Mouse (Mus musculus): ENCODE measurements around the gene Uri1. TPM values are rescaled to one million over a fixed set of nuclear protein-coding genes. Genes with fewer than 3 reads are reported as not detected.

The Uri1 gene
- polyA plus RNA-seq, 1 experiment: 13.4 TPM

GRCm38 (mm10) chr7:38012811-38013210 lies 10.5 kb downstream of the Uri1 start:
- Histone ChIP-seq H3K79me2 (ENCODE audit: control insufficient read depth, insufficient read depth) (peaks cover 50% of the 10 kb centered on the region), H3K4me2 (ENCODE audit: low read depth) (no peak overlapping the region), H3K36me3 (ENCODE audit: control insufficient read depth, insufficient read depth) (no peaks in the 10 kb centered on the region), H3K4me3 (no peak overlapping the region), H3K27me3 (ENCODE audit: control insufficient read depth, insufficient read depth, insufficient read length) (no peaks in the 10 kb centered on the region), H3ac (ENCODE audit: control insufficient read depth, insufficient read length) (no peak overlapping the region)
- TF ChIP-seq MAX (IDR thresholded peaks at IDR 0.05; ENCODE audit: low read depth) (no peak), MYOD1 (IDR thresholded peaks at IDR 0.05; ENCODE audit: control insufficient read depth in 1 of 3, insufficient read length in 2 of 3, low read depth in 2 of 3) (no peak), TCF3 (IDR thresholded peaks at IDR 0.05; ENCODE audit: insufficient read length, low read depth) (no peak), POLR2A (IDR thresholded peaks at IDR 0.05; ENCODE audit: insufficient read length, low read depth) (no peak)

DNA sequence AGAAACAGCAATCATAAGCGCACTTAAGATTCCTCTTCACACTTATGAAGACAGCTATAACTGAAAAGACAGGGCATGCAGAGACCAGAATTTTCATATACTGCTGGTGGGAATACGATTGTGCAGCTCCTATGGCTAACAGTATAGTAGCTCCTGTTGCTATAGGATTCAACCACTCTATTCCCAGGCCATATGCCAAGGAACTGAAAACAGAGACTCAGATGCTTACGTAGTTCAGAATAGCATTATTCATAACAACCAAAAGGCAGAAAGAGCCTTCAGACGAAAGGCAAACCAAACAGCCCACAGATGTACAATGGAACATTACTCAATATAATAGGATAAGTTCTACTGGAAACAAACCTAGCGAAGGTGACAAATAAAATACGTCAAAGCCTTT lies 15.0 kb downstream of the Uri1 start:
- no peak overlapping the region for H3K4me2 ChIP-seq (ENCODE audit: low read depth)
- no peak overlapping the region for H3ac ChIP-seq (ENCODE audit: control insufficient read depth, insufficient read length)
- no peak overlapping the region for H3K4me3 ChIP-seq
- no peaks in the 10 kb centered on the region for H3K27me3 ChIP-seq (ENCODE audit: control insufficient read depth, insufficient read depth, insufficient read length)
- H3K36me3 ChIP-seq (ENCODE audit: control insufficient read depth, insufficient read depth): no peaks in the 10 kb centered on the region
- H3K79me2 ChIP-seq (ENCODE audit: control insufficient read depth, insufficient read depth): peaks cover 45% of the 10 kb centered on the region
- TF ChIP-seq POLR2A (IDR thresholded peaks at IDR 0.05; ENCODE audit: insufficient read length, low read depth): no peak
- TF ChIP-seq USF1 (IDR thresholded peaks at IDR 0.05; ENCODE audit: low read depth): no peak
- TF ChIP-seq POLR2AphosphoS2 (IDR thresholded peaks at IDR 0.05; ENCODE audit: insufficient read length, low read depth): no peak
- no peak for TF ChIP-seq REST (IDR thresholded peaks at IDR 0.05; ENCODE audit: insufficient read depth, insufficient read length)
- TF ChIP-seq TCF3 (IDR thresholded peaks at IDR 0.05; ENCODE audit: insufficient read length, low read depth): no peak
- no peak for TF ChIP-seq CEBPB (IDR thresholded peaks at IDR 0.05; ENCODE audit: insufficient read depth, poor library complexity, severe bottlenecking)
- no peak for TF ChIP-seq TCF12 (IDR thresholded peaks at IDR 0.05; ENCODE audit: insufficient read depth, poor library complexity, severe bottlenecking)
- TF ChIP-seq MYOD1 (IDR thresholded peaks at IDR 0.05; ENCODE audit: control insufficient read depth in 1 of 3, insufficient read length in 2 of 3, low read depth in 2 of 3): no peak
- TF ChIP-seq MYOG (IDR thresholded peaks at IDR 0.05; ENCODE audit: control insufficient read depth in 1 of 3, insufficient read depth in 1 of 3, insufficient read length in 2 of 3, low read depth in 2 of 3): no peak

GRCm38 (mm10) chr7:38002451-38002850 lies 20.9 kb downstream of the Uri1 start:
- no peak overlapping the region for H3K4me3 ChIP-seq
- H3K36me3 ChIP-seq (ENCODE audit: control insufficient read depth, insufficient read depth): no peaks in the 10 kb centered on the region
- H3K27me3 ChIP-seq (ENCODE audit: control insufficient read depth, insufficient read depth, insufficient read length): no peaks in the 10 kb centered on the region
- H3K4me2 ChIP-seq (ENCODE audit: low read depth): no peak overlapping the region
- H3ac ChIP-seq (ENCODE audit: control insufficient read depth, insufficient read length): no peak overlapping the region
- peaks cover 56% of the 10 kb centered on the region for H3K79me2 ChIP-seq (ENCODE audit: control insufficient read depth, insufficient read depth)
- TF ChIP-seq SRF (IDR thresholded peaks at IDR 0.05; ENCODE audit: control insufficient read depth, insufficient read length, low read depth) (no peak), USF1 (IDR thresholded peaks at IDR 0.05; ENCODE audit: low read depth) (no peak), E2F4 (IDR thresholded peaks at IDR 0.05; ENCODE audit: insufficient read depth) (no peak), MYOD1 (IDR thresholded peaks at IDR 0.05; ENCODE audit: control insufficient read depth in 1 of 3, insufficient read length in 2 of 3, low read depth in 2 of 3) (no peak), MAX (IDR thresholded peaks at IDR 0.05; ENCODE audit: low read depth) (no peak), REST (IDR thresholded peaks at IDR 0.05; ENCODE audit: insufficient read depth, insufficient read length) (no peak), POLR2A (IDR thresholded peaks at IDR 0.05; ENCODE audit: insufficient read length, low read depth) (no peak), CEBPB (IDR thresholded peaks at IDR 0.05; ENCODE audit: insufficient read depth, poor library complexity, severe bottlenecking) (no peak), TCF12 (IDR thresholded peaks at IDR 0.05; ENCODE audit: insufficient read depth, poor library complexity, severe bottlenecking) (no peak), MYOG (IDR thresholded peaks at IDR 0.05; ENCODE audit: control insufficient read depth in 1 of 3, insufficient read depth in 1 of 3, insufficient read length in 2 of 3, low read depth in 2 of 3) (no peak), TCF3 (IDR thresholded peaks at IDR 0.05; ENCODE audit: insufficient read length, low read depth) (no peak)

DNA sequence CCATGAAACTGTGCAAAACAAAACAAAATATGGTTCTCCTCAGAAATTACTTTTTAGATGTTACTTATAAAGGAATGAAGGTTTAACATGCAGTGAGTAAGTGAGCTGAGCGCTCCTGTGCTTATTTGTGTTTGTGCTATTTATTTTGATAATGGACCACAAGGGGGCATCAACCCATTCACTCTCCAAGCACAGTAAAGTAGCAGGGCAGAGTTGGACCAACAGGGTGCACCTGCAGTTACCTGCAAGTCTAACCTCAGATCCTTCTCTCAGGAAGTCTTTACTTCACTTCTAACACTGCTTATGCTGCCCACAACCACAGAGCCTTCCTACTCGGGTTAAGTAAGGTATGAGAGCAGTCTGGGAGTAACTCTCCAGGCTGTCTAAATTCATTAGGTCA lies 23.7 kb downstream of the Uri1 start:
- H3ac ChIP-seq (ENCODE audit: control insufficient read depth, insufficient read length): no peak overlapping the region
- TF ChIP-seq USF1 (IDR thresholded peaks at IDR 0.05; ENCODE audit: low read depth) (no peak), CEBPB (IDR thresholded peaks at IDR 0.05; ENCODE audit: insufficient read depth, poor library complexity, severe bottlenecking) (no peak), TCF12 (IDR thresholded peaks at IDR 0.05; ENCODE audit: insufficient read depth, poor library complexity, severe bottlenecking) (no peak), MYOG (IDR thresholded peaks at IDR 0.05; ENCODE audit: control insufficient read depth in 1 of 3, insufficient read depth in 1 of 3, insufficient read length in 2 of 3, low read depth in 2 of 3) (no peak), E2F4 (IDR thresholded peaks at IDR 0.05; ENCODE audit: insufficient read depth) (no peak), SRF (IDR thresholded peaks at IDR 0.05; ENCODE audit: control insufficient read depth, insufficient read length, low read depth) (no peak), MAX (IDR thresholded peaks at IDR 0.05; ENCODE audit: low read depth) (no peak), MYOD1 (IDR thresholded peaks at IDR 0.05; ENCODE audit: control insufficient read depth in 1 of 3, insufficient read length in 2 of 3, low read depth in 2 of 3) (no peak), POLR2A (IDR thresholded peaks at IDR 0.05; ENCODE audit: insufficient read length, low read depth) (no peak), REST (IDR thresholded peaks at IDR 0.05; ENCODE audit: insufficient read depth, insufficient read length) (no peak), POLR2AphosphoS2 (IDR thresholded peaks at IDR 0.05; ENCODE audit: insufficient read length, low read depth) (no peak)
- no peaks in the 10 kb centered on the region for H3K27me3 ChIP-seq (ENCODE audit: control insufficient read depth, insufficient read depth, insufficient read length)
- no peak overlapping the region for H3K4me3 ChIP-seq
- no peak overlapping the region for H3K4me2 ChIP-seq (ENCODE audit: low read depth)
- H3K79me2 ChIP-seq (ENCODE audit: control insufficient read depth, insufficient read depth): peaks cover 48% of the 10 kb centered on the region
- H3K36me3 ChIP-seq (ENCODE audit: control insufficient read depth, insufficient read depth): no peaks in the 10 kb centered on the region

DNA sequence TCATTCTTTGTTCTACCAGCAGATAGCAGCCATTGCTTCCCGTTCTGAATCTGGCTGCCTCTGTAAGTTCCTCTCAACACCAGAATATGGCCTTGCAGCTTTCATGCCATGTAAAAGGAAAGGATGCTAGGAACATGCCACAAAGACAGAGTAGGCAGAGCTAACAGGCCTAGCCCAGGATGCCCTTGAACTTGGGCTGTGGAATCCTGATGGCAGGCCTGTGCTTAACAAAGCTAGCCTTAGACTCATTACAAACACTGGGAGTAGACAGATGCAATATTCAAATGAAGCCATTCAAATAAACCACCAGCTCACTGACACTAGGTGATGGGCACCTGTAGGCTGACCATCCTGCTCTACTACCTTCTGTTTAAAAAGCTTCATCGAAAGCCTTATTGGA lies 30.5 kb downstream of the Uri1 start:
- Histone ChIP-seq H3K27me3 (ENCODE audit: control insufficient read depth, insufficient read depth, insufficient read length) (no peaks in the 10 kb centered on the region), H3ac (ENCODE audit: control insufficient read depth, insufficient read length) (no peak overlapping the region), H3K36me3 (ENCODE audit: control insufficient read depth, insufficient read depth) (no peaks in the 10 kb centered on the region), H3K79me2 (ENCODE audit: control insufficient read depth, insufficient read depth) (peaks cover 23% of the 10 kb centered on the region), H3K4me3 (no peak overlapping the region), H3K4me2 (ENCODE audit: low read depth) (no peak overlapping the region)
- TF ChIP-seq MYOD1 (IDR thresholded peaks at IDR 0.05; ENCODE audit: control insufficient read depth in 1 of 3, insufficient read length in 2 of 3, low read depth in 2 of 3): no peak
- TF ChIP-seq USF1 (IDR thresholded peaks at IDR 0.05; ENCODE audit: low read depth): no peak
- no peak for TF ChIP-seq POLR2A (IDR thresholded peaks at IDR 0.05; ENCODE audit: insufficient read length, low read depth)
- no peak for TF ChIP-seq TCF12 (IDR thresholded peaks at IDR 0.05; ENCODE audit: insufficient read depth, poor library complexity, severe bottlenecking)
- no peak for TF ChIP-seq MYOG (IDR thresholded peaks at IDR 0.05; ENCODE audit: control insufficient read depth in 1 of 3, insufficient read depth in 1 of 3, insufficient read length in 2 of 3, low read depth in 2 of 3)
- no peak for TF ChIP-seq POLR2AphosphoS2 (IDR thresholded peaks at IDR 0.05; ENCODE audit: insufficient read length, low read depth)
- no peak for TF ChIP-seq E2F4 (IDR thresholded peaks at IDR 0.05; ENCODE audit: insufficient read depth)
- TF ChIP-seq TCF3 (IDR thresholded peaks at IDR 0.05; ENCODE audit: insufficient read length, low read depth): no peak
- TF ChIP-seq CEBPB (IDR thresholded peaks at IDR 0.05; ENCODE audit: insufficient read depth, poor library complexity, severe bottlenecking): no peak
- TF ChIP-seq REST (IDR thresholded peaks at IDR 0.05; ENCODE audit: insufficient read depth, insufficient read length): no peak
- TF ChIP-seq MAX (IDR thresholded peaks at IDR 0.05; ENCODE audit: low read depth): no peak
- no peak for TF ChIP-seq SRF (IDR thresholded peaks at IDR 0.05; ENCODE audit: control insufficient read depth, insufficient read length, low read depth)

Measured in myocyte (in vitro differentiated cells).